Mouse (Mus musculus) stomach, postnatal 0 days (tissue): Measurements from ENCODE around the gene Shroom2.

ENCODE experiments used
- CTCF ChIP-seq: IDR thresholded peaks from 2 replicates; pipeline ENCODE4 v1.5.1; 2016; ENCODE audit warnings: antibody characterized with exemption, low read depth, mild to moderate bottlenecking, moderate library complexity
- EP300 ChIP-seq: optimal IDR thresholded peaks from 2 replicates; pipeline ENCODE3; 2016; ENCODE audit warnings: antibody characterized with exemption

DNA sequence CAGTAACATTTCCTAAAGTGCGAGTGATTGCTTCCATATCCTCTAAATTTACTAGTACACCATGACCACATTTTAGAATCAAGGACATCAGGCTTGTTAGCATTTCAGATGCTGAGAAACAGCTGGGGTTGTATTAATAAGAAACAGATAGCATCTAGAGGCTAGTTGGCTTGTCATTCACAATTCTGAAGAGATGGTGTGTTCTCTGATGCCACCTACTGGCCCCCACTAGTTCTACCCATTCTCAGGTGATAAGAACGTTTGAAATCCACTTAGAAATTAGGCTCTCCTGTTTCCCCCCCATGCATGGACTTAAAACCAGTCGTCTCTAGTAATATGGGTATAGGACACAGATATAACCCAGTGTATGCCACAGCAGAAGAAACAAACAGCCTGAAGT lies 92.9 kb downstream of the Shroom2 start:
- TF ChIP-seq CTCF (peak; percentile 63), EP300 (no peak)
